Mouse (Mus musculus): ENCODE data around the gene Polr2c.
"Not testable (repeated sequence)": the region's sequence is repeated elsewhere in the genome, so short reads cannot be mapped to it uniquely, and the experiment has no call there.

The Polr2c gene

DNA sequence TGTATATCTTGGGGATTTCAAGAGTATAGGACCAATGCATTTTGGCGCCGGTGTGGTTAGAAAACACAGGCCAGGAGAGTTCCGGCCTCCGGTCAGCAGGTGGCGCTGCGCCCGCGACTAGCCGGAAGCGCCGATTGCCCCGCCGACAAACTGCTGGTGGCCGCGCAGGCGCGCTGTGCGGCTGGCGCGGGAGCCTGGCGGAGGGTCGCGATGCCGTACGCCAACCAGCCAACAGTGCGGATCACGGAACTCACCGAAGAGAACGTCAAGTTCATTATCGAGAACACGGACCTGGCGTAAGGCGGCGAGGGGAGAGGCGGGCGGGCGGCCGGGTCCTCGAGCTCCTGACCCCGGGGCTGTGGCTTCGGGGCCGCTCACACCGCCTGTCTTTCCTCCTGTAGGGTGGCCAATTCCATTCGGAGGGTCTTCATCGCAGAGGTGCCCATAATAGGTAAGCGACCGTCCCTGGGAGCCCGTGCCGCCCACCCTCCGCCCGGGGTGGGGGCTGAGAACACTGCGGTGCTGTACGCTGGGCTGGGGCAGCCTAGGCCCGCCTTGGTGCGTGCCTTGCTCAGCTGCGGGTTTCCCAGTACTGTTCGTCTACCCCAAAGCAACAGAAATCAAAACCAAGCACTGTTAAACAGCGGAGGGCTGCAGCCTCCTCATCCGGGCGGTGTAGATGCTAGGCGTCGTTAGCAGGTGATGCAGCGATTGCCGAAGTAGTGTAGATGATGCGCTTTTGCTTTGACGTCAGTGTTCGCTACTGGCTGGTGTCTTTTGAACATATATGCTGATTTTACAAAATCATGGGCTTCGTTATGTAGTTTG lies at the start of gene Polr2c:
Gene Polr2c (plus strand): TSS at position 105 of the 828 bp plus-strand sequence.
- DNase-seq (ENCODE audit: low spot score in 2 of 2), result peak; percentile 85 to 90

GRCm38 (mm10) chr8:94807506-94807905 lies 49.7 kb upstream of the Polr2c start:
- DNase-seq (ENCODE audit: low spot score in 2 of 2), result peak in 1 of 2 experiments; percentile 28

GRCm38 (mm10) chr8:94808372-94808771 lies 48.9 kb upstream of the Polr2c start:
- DNase-seq (ENCODE audit: low spot score in 2 of 2), result no peak

DNA sequence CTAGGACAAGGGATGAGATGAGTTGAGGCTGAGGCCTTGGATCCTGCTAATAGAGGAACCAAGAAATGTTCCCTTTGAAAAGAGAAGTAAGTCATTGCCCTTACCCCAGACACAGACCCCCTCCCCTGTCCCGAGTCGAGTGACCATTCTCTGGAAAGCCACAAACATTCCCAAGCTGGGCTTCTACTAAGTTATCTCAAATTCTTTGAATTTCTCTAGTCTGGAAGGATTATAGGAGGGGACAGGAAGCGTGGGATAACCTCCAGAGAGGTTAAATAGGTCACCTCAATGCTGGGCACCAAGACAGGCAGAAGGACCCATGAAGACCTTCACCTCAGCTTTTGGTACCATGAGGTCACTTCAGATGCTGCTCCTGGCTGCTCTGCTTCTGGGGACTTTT lies 47.1 kb upstream of the Polr2c start, which contains the start of gene Ccl17:
Gene Ccl17 (plus strand): TSS at position 301 of the 400 bp plus-strand sequence.
- no peak for DNase-seq (ENCODE audit: low spot score in 2 of 2)

- DNase-seq (ENCODE audit: low spot score in 2 of 2), result no peak
These were observed 46.4 kb upstream of the Polr2c start for GRCm38 (mm10) chr8:94810855-94811254.

DNA sequence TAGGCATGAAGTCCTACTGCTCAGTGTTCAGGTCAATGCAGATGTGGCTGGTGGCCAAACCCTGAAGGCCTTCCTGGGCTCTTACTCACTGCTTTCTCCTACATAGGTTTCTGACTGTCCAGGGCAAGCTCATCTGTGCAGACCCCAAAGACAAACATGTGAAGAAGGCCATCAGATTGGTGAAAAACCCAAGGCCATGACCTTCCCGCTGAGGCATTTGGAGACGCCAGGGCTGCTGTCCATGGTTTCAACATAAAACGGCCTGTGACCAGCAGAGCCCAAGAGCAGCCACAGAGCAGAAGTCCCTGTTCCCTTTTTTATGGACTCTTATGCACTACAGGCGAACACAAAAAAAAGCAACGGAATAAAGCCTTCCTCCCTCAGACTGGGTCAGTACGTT lies 45.6 kb upstream of the Polr2c start:
- peak in 1 of 2 experiments; percentile 26 for DNase-seq (ENCODE audit: low spot score in 2 of 2)

GRCm38 (mm10) chr8:94812645-94813098 lies 44.6 kb upstream of the Polr2c start:
- peak; percentile 65 to 81 for DNase-seq (ENCODE audit: low spot score in 2 of 2)

DNA sequence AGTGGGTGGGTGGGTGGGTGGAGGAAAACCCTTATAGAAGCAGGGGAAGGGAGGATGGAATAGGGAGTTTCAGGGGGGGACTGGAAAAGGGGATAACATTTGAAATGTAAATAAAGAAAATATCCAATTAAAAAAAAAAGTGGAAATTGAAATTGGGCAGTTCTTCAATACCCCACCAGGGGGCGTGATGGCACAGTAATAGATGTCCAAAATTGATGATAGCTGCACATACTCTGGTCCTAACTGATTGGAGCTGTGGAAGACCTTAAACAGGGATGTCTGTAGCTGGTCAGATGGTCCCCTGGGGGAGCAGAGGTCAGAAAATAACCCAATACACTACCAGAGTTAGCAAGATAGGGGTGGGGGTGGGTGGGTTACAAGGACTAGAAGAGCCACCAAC lies 42.7 kb upstream of the Polr2c start:
- DNase-seq (ENCODE audit: low spot score in 2 of 2), result no peak

- no peak for DNase-seq (ENCODE audit: low spot score in 2 of 2)
These were observed 39.3 kb upstream of the Polr2c start for GRCm38 (mm10) chr8:94817933-94818332.

GRCm38 (mm10) chr8:94819671-94820179 lies 37.5 kb upstream of the Polr2c start:
- no peak for DNase-seq (ENCODE audit: low spot score in 2 of 2)

GRCm38 (mm10) chr8:94820553-94820952 lies 36.7 kb upstream of the Polr2c start:
- DNase-seq (ENCODE audit: low spot score in 2 of 2), result no peak

DNA sequence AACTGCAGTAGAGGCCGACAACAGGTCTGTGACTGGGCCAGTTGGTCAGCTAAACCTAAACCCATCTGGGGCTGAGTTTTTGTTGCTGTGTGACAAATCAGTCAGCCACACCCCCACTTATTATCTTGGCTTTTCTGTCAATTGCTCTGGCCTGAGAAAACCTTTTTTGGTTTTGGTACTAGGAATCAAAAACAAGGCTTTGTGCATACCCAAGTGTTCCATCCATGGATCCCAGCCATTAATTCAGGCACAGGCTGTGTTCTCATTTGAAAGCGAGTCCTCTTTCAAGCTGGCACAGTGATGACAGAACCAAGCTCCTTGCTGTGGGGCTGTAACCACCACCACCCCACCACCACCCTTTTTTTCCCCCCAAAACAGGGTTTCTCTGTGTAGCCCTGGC lies 35.9 kb upstream of the Polr2c start:
- no peak for DNase-seq (ENCODE audit: low spot score in 2 of 2)

- peak in 1 of 2 experiments; percentile 34 for DNase-seq (ENCODE audit: low spot score in 2 of 2)
These were observed 34.4 kb upstream of the Polr2c start for GRCm38 (mm10) chr8:94822637-94823560.

GRCm38 (mm10) chr8:94825170-94825569 lies 32.1 kb upstream of the Polr2c start:
- no peak for DNase-seq (ENCODE audit: low spot score in 2 of 2)

DNA sequence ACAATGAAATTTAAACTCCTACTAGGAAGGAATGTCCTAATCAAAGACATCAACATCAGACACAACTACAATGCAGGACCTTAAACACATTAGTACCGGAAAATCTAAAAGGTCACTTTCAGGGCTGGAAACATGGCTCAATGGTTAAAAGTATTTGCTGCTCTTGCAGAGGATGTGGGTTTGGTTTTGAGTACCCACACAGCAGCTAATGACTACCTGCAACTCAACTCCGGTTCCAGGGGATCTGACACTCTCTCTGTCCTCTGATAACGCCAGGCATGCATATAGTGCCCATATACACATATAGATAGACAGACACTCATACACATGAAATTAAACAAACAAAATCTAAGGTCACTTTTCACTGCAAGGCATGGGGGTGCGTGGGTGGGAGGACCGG lies 31.0 kb upstream of the Polr2c start:
- no peak for DNase-seq (ENCODE audit: low spot score in 2 of 2)

- no peak for DNase-seq (ENCODE audit: low spot score in 2 of 2)
These were observed 29.0 kb upstream of the Polr2c start for GRCm38 (mm10) chr8:94828284-94828683.

DNA sequence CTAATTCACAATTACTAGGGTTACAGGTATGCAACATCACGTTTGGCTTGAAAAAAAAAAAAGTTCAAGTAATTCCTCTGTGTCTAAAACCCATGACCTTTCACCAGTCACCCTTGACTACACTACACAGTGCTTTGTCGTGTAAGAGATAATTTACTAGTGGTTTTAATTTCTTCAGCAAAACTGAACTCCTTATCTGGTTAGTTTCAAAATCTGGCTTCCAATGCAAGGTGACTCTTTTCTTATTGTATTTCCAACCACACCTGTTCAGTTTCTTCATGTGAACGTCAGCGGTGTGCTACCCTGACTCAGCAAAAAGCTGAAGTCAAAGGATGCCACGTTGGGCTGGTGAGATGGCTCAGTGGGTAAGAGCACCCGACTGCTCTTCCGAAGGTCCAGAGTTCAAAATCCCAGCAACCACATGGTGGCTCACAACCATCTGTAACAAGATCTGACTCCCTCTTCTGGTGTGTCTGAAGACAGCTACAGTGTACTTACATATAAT lies 23.3 kb upstream of the Polr2c start:
- not testable (repeated sequence) for DNase-seq (ENCODE audit: low spot score in 2 of 2)

GRCm38 (mm10) chr8:94835751-94836150 lies 21.5 kb upstream of the Polr2c start:
- DNase-seq (ENCODE audit: low spot score in 2 of 2), result not testable (repeated sequence)

GRCm38 (mm10) chr8:94836456-94837240 lies 20.6 kb upstream of the Polr2c start:
- DNase-seq (ENCODE audit: low spot score in 2 of 2), result no peak

DNA sequence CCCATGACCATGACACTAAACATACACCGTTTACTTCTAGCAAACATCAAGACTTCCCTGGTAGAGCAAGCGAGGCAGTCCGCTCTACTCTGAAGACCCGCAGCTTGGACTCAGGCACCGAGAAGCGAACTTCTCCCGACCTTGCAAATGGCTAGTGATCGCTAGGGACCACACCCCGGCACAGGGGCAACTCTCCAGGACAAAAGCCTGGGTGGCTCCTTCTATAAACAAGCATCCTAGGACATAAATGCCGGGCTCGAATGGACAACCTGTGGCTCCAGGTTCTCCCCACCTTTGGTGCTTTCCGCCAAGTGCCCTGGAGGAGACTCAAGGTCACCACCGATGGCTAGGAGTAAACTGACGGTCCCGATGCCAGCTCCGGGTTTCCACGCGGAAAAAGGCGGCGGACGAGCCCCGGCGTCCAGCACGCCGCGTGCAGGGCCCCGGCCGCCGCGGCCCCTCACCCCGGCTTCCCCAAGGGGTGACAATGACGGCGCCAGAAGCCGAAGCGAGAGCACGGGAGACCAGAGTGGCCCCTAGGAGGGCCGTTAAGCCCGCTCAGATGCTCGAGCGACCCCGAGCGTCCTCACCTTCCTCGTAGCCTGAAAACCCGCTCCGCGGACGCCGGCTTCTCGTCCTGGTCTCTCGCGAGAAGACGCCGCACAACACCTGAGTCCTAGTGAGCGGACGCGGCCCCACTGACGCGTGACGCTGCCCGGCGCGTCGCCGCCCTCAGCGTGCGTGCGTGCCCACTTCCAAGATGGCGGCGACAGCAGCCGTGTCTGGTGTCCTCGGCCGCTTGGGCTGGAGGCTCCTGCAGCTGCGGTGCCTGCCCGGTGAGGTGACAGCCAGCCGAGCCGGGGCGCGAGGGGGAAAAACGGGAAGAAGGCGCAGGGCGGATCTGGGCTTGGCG lies 19.3 kb upstream of the Polr2c start, which contains the start of the genes Coq9 and Ciapin1:
Gene Coq9 (plus strand): TSS at position 660 of the 913 bp plus-strand sequence.
Gene Ciapin1 (minus strand): TSS at position 697 of the 913 bp plus-strand sequence.
- DNase-seq (ENCODE audit: low spot score in 2 of 2), result peak; percentile 93 to 95

Data from urinary bladder, postnatal 4 days (tissue).